Mouse (Mus musculus): ENCODE measurements around the gene Rps4x. TPM values are rescaled to one million over a fixed set of nuclear protein-coding genes. Genes with fewer than 3 reads are reported as not detected.
A peak's percentile ranks its signal among the peaks of the same experiment; 100 is the strongest.
"Not testable (repeated sequence)": the region's sequence is repeated elsewhere in the genome, so short reads cannot be mapped to it uniquely, and the experiment has no call there.

The Rps4x gene
- polyA plus RNA-seq (2014; fragmentation: Nextera tagmentation; extraction: Ambion mirVana), result 509 and 682 TPM in 2 replicates

GRCm38 (mm10) chrX:102188712-102189497 is at the start of gene Rps4x:
Gene Rps4x (minus strand): TSS chrX:102189394.
- Histone ChIP-seq H3K9me3 (replicated peaks; ENCODE audit: control insufficient read depth, low read length) (no peaks in the 10 kb centered on the region), H3K9ac (ENCODE audit: low read length) (peak within 1 kb of the TSS; percentile 81), H3K4me1 (ENCODE audit: control insufficient read depth, insufficient read depth, low read length) (no peaks in the 10 kb centered on the region), H3K27me3 (replicated peaks; ENCODE audit: control insufficient read depth, insufficient read depth, low read length) (no peaks in the 10 kb centered on the region), H3K4me3 (ENCODE audit: low read depth, low read length) (peak within 1 kb of the TSS; percentile 48), H3K4me2 (ENCODE audit: low read length) (peak within 1 kb of the TSS; percentile 67), H3K27ac (ENCODE audit: low read depth, low read length) (peak within 1 kb of the TSS; percentile 84), H3K36me3 (ENCODE audit: control insufficient read depth, insufficient read depth, low read length) (peaks cover 31% of the 10 kb centered on the region)
- DNase-seq (ENCODE audit: low spot score), result peak; percentile 86
- WGBS, result 22% methylated on average over 37 of the region's 37 CpGs
- peak; percentile 96 for ATAC-seq

- 14% methylated on average over 1 of the region's 1 CpGs for WGBS
- Histone ChIP-seq H3K27me3 (replicated peaks; ENCODE audit: control insufficient read depth, insufficient read depth, low read length) (no peaks in the 10 kb centered on the region), H3K4me1 (ENCODE audit: control insufficient read depth, insufficient read depth, low read length) (no peaks in the 10 kb centered on the region), H3K4me2 (ENCODE audit: low read length) (no peak overlapping the region), H3K36me3 (ENCODE audit: control insufficient read depth, insufficient read depth, low read length) (no peaks in the 10 kb centered on the region), H3K9ac (ENCODE audit: low read length) (no peak overlapping the region), H3K27ac (ENCODE audit: low read depth, low read length) (no peak overlapping the region), H3K4me3 (ENCODE audit: low read depth, low read length) (no peak overlapping the region), H3K9me3 (replicated peaks; ENCODE audit: control insufficient read depth, low read length) (no peaks in the 10 kb centered on the region)
- DNase-seq (ENCODE audit: low spot score) (peak; percentile 45), ATAC-seq (no peak)
Observed at GRCm38 (mm10) chrX:102219126-102219525, 29.9 kb upstream of the Rps4x start.

GRCm38 (mm10) chrX:102215356-102215755 is 26.2 kb upstream of the Rps4x start:
- ATAC-seq; H3K4me3 ChIP-seq (ENCODE audit: low read depth, low read length); H3K27me3 ChIP-seq (replicated peaks; ENCODE audit: control insufficient read depth, insufficient read depth, low read length); DNase-seq (ENCODE audit: low spot score); H3K9ac ChIP-seq (ENCODE audit: low read length); H3K4me1 ChIP-seq (ENCODE audit: control insufficient read depth, insufficient read depth, low read length); H3K36me3 ChIP-seq (ENCODE audit: control insufficient read depth, insufficient read depth, low read length); H3K4me2 ChIP-seq (ENCODE audit: low read length); H3K9me3 ChIP-seq (replicated peaks; ENCODE audit: control insufficient read depth, low read length); H3K27ac ChIP-seq (ENCODE audit: low read depth, low read length): not testable (repeated sequence)
- WGBS, result 47% methylated on average over 9 of the region's 9 CpGs

GRCm38 (mm10) chrX:102190840-102191239 is 1.6 kb upstream of the Rps4x start:
- DNase-seq (ENCODE audit: low spot score) (no peak), ATAC-seq (no peak)
- Histone ChIP-seq H3K4me3 (ENCODE audit: low read depth, low read length) (no peak overlapping the region), H3K27ac (ENCODE audit: low read depth, low read length) (no peak overlapping the region), H3K4me1 (ENCODE audit: control insufficient read depth, insufficient read depth, low read length) (no peaks in the 10 kb centered on the region), H3K36me3 (ENCODE audit: control insufficient read depth, insufficient read depth, low read length) (peaks cover 17% of the 10 kb centered on the region), H3K27me3 (replicated peaks; ENCODE audit: control insufficient read depth, insufficient read depth, low read length) (no peaks in the 10 kb centered on the region), H3K9me3 (replicated peaks; ENCODE audit: control insufficient read depth, low read length) (no peaks in the 10 kb centered on the region), H3K4me2 (ENCODE audit: low read length) (no peak overlapping the region), H3K9ac (ENCODE audit: low read length) (no peak overlapping the region)
- WGBS, result 90% methylated on average over 1 of the region's 1 CpGs

GRCm38 (mm10) chrX:102189581-102189980 is 387 bp upstream of the Rps4x start:
- DNase-seq (ENCODE audit: low spot score), result no peak
- Histone ChIP-seq H3K9ac (ENCODE audit: low read length) (no peak overlapping the region), H3K4me3 (ENCODE audit: low read depth, low read length) (no peak overlapping the region), H3K27ac (ENCODE audit: low read depth, low read length) (no peak overlapping the region), H3K36me3 (ENCODE audit: control insufficient read depth, insufficient read depth, low read length) (peaks cover 24% of the 10 kb centered on the region), H3K9me3 (replicated peaks; ENCODE audit: control insufficient read depth, low read length) (no peaks in the 10 kb centered on the region), H3K27me3 (replicated peaks; ENCODE audit: control insufficient read depth, insufficient read depth, low read length) (no peaks in the 10 kb centered on the region), H3K4me1 (ENCODE audit: control insufficient read depth, insufficient read depth, low read length) (no peaks in the 10 kb centered on the region), H3K4me2 (ENCODE audit: low read length) (no peak overlapping the region)
- ATAC-seq, result 0 out of 2 replicates have a peak, but pooled peaks have one; percentile 15
- WGBS, result 55% methylated on average over 5 of the region's 5 CpGs

GRCm38 (mm10) chrX:102187023-102187699 is 2.0 kb downstream of the Rps4x start:
- Histone ChIP-seq H3K9me3 (replicated peaks; ENCODE audit: control insufficient read depth, low read length) (no peaks in the 10 kb centered on the region), H3K4me1 (ENCODE audit: control insufficient read depth, insufficient read depth, low read length) (no peaks in the 10 kb centered on the region), H3K36me3 (ENCODE audit: control insufficient read depth, insufficient read depth, low read length) (peaks cover 46% of the 10 kb centered on the region), H3K27me3 (replicated peaks; ENCODE audit: control insufficient read depth, insufficient read depth, low read length) (no peaks in the 10 kb centered on the region), H3K4me3 (ENCODE audit: low read depth, low read length) (peak overlapping the region; percentile 48), H3K27ac (ENCODE audit: low read depth, low read length) (no peak overlapping the region), H3K9ac (ENCODE audit: low read length) (peak overlapping the region; percentile 41), H3K4me2 (ENCODE audit: low read length) (peak overlapping the region; percentile 67)
- DNase-seq (ENCODE audit: low spot score) (no peak), ATAC-seq (no peak)
- 60% methylated on average over 11 of the region's 11 CpGs for WGBS

GRCm38 (mm10) chrX:102182575-102182974 is 6.6 kb downstream of the Rps4x start:
- H3K27me3 ChIP-seq (replicated peaks; ENCODE audit: control insufficient read depth, insufficient read depth, low read length), result no peaks in the 10 kb centered on the region
- H3K9ac ChIP-seq (ENCODE audit: low read length), result no peak overlapping the region
- H3K4me2 ChIP-seq (ENCODE audit: low read length), result no peak overlapping the region
- no peak overlapping the region for H3K27ac ChIP-seq (ENCODE audit: low read depth, low read length)
- no peaks in the 10 kb centered on the region for H3K4me1 ChIP-seq (ENCODE audit: control insufficient read depth, insufficient read depth, low read length)
- ATAC-seq (no peak), DNase-seq (ENCODE audit: low spot score) (no peak)
- no peak overlapping the region for H3K4me3 ChIP-seq (ENCODE audit: low read depth, low read length)
- peaks cover 45% of the 10 kb centered on the region for H3K36me3 ChIP-seq (ENCODE audit: control insufficient read depth, insufficient read depth, low read length)
- no peaks in the 10 kb centered on the region for H3K9me3 ChIP-seq (replicated peaks; ENCODE audit: control insufficient read depth, low read length)

- 86% methylated on average over 5 of the region's 5 CpGs for WGBS
- no peak overlapping the region for H3K4me3 ChIP-seq (ENCODE audit: low read depth, low read length)
Observed at GRCm38 (mm10) chrX:102175538-102176287, 13.5 kb downstream of the Rps4x start.

More at GRCm38 (mm10) chrX:102175538-102176287, 13.5 kb downstream of the Rps4x start:
- Histone ChIP-seq H3K27ac (ENCODE audit: low read depth, low read length) (no peak overlapping the region), H3K9me3 (replicated peaks; ENCODE audit: control insufficient read depth, low read length) (no peaks in the 10 kb centered on the region), H3K4me1 (ENCODE audit: control insufficient read depth, insufficient read depth, low read length) (no peaks in the 10 kb centered on the region), H3K9ac (ENCODE audit: low read length) (no peak overlapping the region), H3K36me3 (ENCODE audit: control insufficient read depth, insufficient read depth, low read length) (no peaks in the 10 kb centered on the region), H3K27me3 (replicated peaks; ENCODE audit: control insufficient read depth, insufficient read depth, low read length) (no peaks in the 10 kb centered on the region), H3K4me2 (ENCODE audit: low read length) (no peak overlapping the region)
- no peak for DNase-seq (ENCODE audit: low spot score)
- ATAC-seq, result no peak

All from forebrain, embryonic 14.5 days (tissue).